Mouse (Mus musculus) heart, adult 2 months (tissue): ENCODE measurements around the gene Tshz2.

Experiments used
- CTCF ChIP-seq: fragments of 200-600 bp; IDR thresholded peaks from 2 replicates; pipeline ENCODE4 v1.8.1; 2022; ENCODE audit warnings: antibody characterized with exemption, mild to moderate bottlenecking, moderate library complexity
- EP300 ChIP-seq: fragments of 200-500 bp; IDR thresholded peaks from 2 replicates; pipeline ENCODE4 v1.6.1; 2011; ENCODE audit warnings: low read depth, low read length, control low read depth; ENCODE audit not compliant: insufficient read depth
- POLR2A ChIP-seq: fragments of 200-500 bp; IDR thresholded peaks from 2 replicates; pipeline ENCODE4 v1.6.1; 2011; ENCODE audit warnings: mild to moderate bottlenecking, low read depth, low read length, control low read depth; ENCODE audit not compliant: insufficient read depth

- no peak for TF ChIP-seq EP300
- TF ChIP-seq CTCF = no peak
- no peak for TF ChIP-seq POLR2A
Measured at GRCm38 (mm10) chr2:169838521-169838920, 205.7 kb downstream of the Tshz2 start.
